Mouse (Mus musculus): ENCODE measurements at regions not wholly inside any gene's neighbourhood (a gene's known extent, or its start where the extent isn't known, plus 50 kb on each side); places are given as distances from the start of the nearest gene placed in this dataset.

DNA sequence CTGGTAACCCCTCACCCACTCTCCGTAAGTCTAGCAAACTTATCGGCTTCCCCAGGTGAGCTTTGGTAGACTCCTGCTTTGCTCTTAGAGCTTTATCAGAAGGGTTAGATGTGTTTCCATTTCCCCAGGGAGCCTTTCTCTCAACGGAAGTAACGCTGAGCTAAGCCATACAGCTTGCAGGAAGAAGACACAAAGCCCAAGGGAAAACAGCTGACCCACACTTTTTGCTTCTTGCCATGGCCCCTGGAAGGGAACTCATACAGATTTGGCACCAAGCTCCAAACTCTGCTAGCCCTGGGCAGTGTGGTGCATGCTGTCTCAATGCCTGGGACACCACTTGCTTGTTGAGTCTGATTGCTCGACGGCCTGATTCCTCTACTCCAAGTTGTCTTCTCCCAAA, 242.6 kb downstream of the Sipa1l2 start:
- peak in 1 of 2 experiments; percentile 11 for DNase-seq (ENCODE audit: low spot score in 2 of 2)

DNA sequence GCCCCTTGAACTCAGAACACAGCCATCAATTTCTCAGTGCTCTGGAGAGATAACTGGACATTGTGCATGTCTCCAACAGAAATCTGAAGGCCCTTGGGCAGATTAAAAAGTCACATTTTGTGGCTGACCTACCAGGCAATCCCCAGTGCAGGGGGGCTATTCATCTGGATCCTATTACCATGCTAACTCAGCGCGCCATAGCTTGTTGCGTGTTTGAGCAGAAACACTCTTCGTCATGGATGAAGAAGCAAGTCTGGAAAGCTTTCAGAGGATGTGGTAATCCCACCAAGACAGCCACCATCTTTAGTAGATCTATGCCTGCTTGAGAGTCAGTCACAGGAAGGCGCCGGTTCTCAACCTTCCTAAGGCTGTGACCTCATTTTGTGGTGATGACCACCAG, 243.9 kb downstream of the Sipa1l2 start:
- DNase-seq (ENCODE audit: low spot score in 2 of 2), result no peak

DNA sequence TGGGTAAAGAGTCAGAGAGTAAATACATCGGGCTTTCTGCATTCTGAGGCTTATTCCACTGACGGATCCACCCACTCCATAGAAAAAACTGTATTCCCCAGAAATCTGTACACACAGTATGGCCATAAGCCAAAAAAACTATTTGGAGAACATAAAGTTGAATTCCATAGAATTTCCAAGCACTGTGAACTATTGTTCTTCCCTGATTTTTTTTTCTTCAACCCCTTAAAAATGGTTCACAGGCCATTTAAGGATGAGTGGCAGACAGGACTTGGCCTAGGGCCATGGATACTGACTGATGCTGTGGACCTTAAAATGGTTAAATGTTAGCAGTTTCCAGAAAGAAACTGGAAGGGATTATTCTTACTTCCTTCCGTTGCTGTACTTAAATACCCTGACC, 247.0 kb downstream of the Sipa1l2 start:
- no peak for DNase-seq (ENCODE audit: low spot score in 2 of 2)

DNA sequence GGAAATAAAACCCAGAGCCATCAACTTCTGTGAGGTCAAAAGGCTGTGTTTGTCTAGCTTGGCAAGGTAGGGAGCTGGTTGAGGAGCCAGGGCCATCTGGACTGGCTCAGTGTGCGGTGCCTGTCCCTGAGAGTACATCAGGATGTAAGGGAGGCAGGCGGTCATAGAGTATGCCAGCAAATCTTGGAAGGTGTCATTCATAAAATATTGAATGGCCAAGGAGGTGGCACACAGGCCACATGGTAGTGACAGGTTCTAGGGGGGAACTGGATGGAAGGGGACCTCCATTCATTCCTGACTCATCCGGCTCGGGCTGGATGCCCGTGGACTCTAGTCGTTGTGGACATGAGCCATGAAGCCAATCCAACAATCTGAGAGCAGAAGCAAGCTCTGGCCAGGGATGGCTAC, 252.0 kb downstream of the Sipa1l2 start:
- DNase-seq (ENCODE audit: low spot score in 2 of 2), result peak in 1 of 2 experiments; percentile 36

DNA sequence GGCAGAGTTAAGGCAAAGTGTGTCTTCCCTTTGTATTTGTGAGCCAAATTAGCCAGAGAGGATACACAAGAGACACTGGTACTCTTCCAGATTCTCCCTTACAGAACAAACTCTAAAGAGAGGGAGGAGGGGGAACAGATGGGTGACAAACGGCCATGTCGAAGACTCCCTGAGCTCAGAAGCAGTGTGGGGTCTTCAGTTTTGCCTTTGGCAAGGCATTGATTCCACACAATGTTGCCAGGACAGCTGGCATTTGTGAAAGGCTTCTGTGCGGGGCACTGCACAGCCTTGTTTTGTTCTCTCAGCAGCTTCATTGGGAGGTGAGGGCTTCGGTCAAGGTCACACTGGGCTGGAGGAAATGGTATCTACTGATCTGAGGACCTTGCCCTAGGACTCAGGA, 253.9 kb downstream of the Sipa1l2 start:
- DNase-seq (ENCODE audit: low spot score in 2 of 2), result no peak

DNA sequence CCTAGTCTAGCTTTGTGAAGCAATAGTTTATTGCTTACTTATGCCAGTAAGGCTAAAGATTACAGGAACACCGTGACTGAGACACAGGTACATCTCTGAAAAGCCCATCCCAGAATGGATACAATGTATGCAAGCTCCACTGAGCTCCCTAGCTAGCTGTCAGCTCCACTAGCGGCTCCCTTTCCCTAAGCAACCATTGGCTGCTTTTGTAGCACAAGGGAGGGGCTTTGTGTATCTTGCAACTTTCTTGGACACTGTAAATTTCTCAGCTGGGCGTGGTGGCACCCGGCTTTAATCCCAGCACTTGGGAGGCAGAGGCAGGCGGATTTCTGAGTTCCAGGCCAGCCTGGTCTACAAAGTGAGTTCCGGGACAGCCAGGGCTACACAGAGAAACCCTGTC, 254.6 kb downstream of the Sipa1l2 start:
- DNase-seq (ENCODE audit: low spot score in 2 of 2), result no peak

DNA sequence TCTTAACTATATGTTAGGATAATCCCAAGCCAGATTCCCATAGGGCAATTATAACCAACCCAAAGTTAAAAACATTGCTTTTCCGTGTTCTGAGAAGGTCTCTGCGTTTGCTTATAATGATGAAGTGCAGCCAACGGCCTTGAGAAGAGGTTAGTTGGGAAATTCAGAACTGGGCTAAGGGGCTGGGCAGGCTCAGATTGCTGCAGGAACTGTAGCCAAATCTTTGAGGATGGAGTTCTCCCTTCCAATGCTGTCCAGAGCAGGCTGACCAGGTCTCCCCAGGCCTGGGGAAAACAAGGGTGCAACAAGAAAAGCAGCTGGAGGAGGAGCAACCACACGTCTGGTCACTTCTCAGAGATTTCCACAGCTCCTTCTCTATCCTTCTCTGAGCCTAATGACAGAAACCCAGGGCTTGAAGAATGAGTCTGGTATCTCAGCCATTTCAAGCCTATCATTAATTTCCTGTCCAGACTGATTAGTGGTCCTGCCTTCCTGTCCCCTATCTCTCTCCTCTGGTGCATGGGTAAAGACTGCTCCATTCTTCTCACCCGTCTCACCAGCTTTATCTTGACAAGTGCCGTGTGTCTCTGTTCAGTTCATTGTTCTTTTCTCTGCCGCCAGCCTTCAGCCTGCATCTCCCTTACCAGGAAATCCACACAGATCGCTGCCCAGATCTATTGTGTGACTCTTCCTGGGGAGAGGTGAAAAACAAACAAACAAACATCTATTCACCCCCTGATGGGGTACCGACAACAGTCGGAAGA, 255.2 kb downstream of the Sipa1l2 start:
- DNase-seq (ENCODE audit: low spot score in 2 of 2), result no peak

DNA sequence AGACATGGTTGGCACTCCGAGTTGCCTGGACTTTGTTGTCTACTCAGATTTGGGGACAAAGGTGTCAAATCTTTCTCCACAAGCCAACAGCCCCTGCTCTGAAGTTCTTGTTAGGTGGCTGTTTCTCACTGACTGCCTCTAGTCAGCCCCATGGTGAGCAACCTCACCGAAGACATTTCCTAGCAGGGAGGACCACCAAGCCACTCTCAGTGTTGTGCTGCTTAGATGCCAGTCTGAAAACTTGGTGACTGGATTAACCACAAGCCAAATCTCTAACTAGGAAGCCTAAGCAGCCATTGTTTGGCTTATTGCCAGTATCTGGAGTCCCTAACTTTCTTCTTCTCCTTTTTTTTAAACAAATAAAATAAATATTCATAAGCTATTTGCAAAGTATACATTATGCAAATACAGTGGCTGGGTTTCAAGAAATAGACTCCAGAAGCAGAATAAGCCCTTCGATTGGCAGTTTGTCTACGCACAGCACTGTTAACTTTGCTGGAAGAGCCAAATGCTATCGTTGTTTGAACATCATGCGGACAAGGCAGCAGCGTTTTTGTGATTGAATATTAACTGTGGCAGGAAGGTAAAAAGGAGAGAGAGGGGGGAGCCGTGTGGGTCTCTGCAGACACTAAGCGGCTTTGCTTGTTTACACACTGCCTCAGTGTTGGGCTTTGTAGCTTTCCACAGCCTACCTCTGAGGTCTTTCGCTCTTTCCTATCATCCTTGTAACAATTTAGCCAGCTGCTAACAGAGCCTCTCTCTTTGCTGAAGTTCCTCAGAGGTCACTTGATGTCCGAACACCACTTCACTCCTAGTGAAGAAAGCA, 257.4 kb downstream of the Disc1 start:
- DNase-seq (ENCODE audit: low spot score in 2 of 2), result no peak

Measured in urinary bladder, postnatal 36 days (tissue).